Mouse (Mus musculus): ENCODE measurements around the gene Acot1.
A peak's percentile ranks its signal among the peaks of the same experiment; 100 is the strongest.
"Not testable (repeated sequence)": the region's sequence is repeated elsewhere in the genome, so short reads cannot be mapped to it uniquely, and the experiment has no call there.

Acot1 gene

GRCm38 (mm10) chr12:84009171-84009965, at the start of gene Acot1:
Gene Acot1, plus strand, starts transcription at chr12:84009490.
- DNase-seq (ENCODE audit: low spot score), result not testable (repeated sequence)

GRCm38 (mm10) chr12:83965235-83965634, 44.1 kb upstream of the Acot1 start:
- DNase-seq (ENCODE audit: low spot score), result no peak

- no peak for DNase-seq (ENCODE audit: low spot score)
These were observed 37.2 kb upstream of the Acot1 start for GRCm38 (mm10) chr12:83972117-83972516.

- no peak for DNase-seq (ENCODE audit: low spot score)
These were observed 30.4 kb upstream of the Acot1 start for GRCm38 (mm10) chr12:83978862-83979261.

GRCm38 (mm10) chr12:83981615-83982014, 27.7 kb upstream of the Acot1 start:
- DNase-seq (ENCODE audit: low spot score), result no peak

GRCm38 (mm10) chr12:83984752-83985151, 24.5 kb upstream of the Acot1 start, which contains the start of gene Heatr4:
Gene Heatr4, minus strand, starts transcription at chr12:83984852.
- DNase-seq (ENCODE audit: low spot score), result no peak

- no peak for DNase-seq (ENCODE audit: low spot score)
These were observed 22.1 kb upstream of the Acot1 start for GRCm38 (mm10) chr12:83987242-83987582.

- peak; percentile 66 for DNase-seq (ENCODE audit: low spot score)
These were observed 21.5 kb upstream of the Acot1 start, which contains the start of gene Acot2 for GRCm38 (mm10) chr12:83987583-83988441. Gene Acot2, plus strand, starts transcription at chr12:83987861.

GRCm38 (mm10) chr12:83988483-83988882, 20.8 kb upstream of the Acot1 start:
- DNase-seq (ENCODE audit: low spot score), result no peak

GRCm38 (mm10) chr12:83989378-83989777, 19.9 kb upstream of the Acot1 start:
- no peak for DNase-seq (ENCODE audit: low spot score)

GRCm38 (mm10) chr12:83997221-83997620, 12.1 kb upstream of the Acot1 start:
- no peak for DNase-seq (ENCODE audit: low spot score)

GRCm38 (mm10) chr12:83998341-83999107, 10.8 kb upstream of the Acot1 start:
- no peak for DNase-seq (ENCODE audit: low spot score)

GRCm38 (mm10) chr12:83999237-83999636, 10.1 kb upstream of the Acot1 start:
- DNase-seq (ENCODE audit: low spot score), result not testable (repeated sequence)

- no peak for DNase-seq (ENCODE audit: low spot score)
These were observed 8.9 kb upstream of the Acot1 start for GRCm38 (mm10) chr12:84000418-84000817.

GRCm38 (mm10) chr12:84003866-84004265, 5.4 kb upstream of the Acot1 start:
- no peak for DNase-seq (ENCODE audit: low spot score)

- DNase-seq (ENCODE audit: low spot score), result no peak
These were observed 1.0 kb upstream of the Acot1 start for GRCm38 (mm10) chr12:84008251-84008650.

GRCm38 (mm10) chr12:84008729-84009128, 561 bp upstream of the Acot1 start:
- no peak for DNase-seq (ENCODE audit: low spot score)

- no peak for DNase-seq (ENCODE audit: low spot score)
These were observed 911 bp downstream of the Acot1 start for GRCm38 (mm10) chr12:84010201-84010600.

GRCm38 (mm10) chr12:84011251-84012040, 2.2 kb downstream of the Acot1 start:
- no peak for DNase-seq (ENCODE audit: low spot score)

- no peak for DNase-seq (ENCODE audit: low spot score)
These were observed 3.8 kb downstream of the Acot1 start for GRCm38 (mm10) chr12:84013130-84013529.

- no peak for DNase-seq (ENCODE audit: low spot score)
These were observed 4.4 kb downstream of the Acot1 start for GRCm38 (mm10) chr12:84013701-84014100.
